8 mouse cellular contexts compared by ENCODE assay signal in the genomic region with DNA sequence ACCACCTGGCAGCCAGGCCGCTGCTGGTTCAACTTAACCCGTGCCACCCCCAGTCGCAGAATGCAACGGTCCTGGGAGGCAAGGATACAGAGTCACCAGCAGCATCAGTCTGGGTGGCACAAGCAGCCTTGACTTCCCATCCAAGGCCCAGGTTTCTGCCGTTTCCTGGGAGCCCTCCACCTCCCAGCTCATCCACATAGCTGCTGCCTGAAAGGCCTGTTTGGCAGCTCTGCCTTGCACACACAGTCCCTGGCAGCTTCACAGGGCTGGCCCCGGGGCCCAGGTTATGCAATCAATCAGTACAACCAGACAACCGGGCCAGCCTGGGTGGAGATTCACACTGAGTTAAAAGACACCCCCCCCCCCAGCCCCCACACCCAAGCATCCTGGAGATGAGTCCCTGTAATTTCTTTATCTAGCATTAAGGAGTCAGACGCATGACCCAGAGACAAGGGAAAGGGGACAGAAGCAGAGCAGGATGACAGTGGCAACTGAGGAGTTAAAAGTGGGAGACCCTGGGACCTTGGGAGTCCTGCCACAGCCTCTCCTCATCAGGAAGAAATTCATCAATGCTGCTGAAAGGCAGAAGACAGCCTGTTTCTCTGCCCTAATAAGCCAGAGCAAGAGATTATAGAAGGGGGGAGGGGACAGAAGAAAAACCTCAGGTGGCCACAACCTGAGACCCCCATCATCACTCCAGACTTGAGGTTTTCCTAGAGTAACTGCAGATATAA. TPM values are rescaled to one million over a fixed set of nuclear protein-coding genes. Genes with fewer than 3 reads are reported as not detected.
DNase-seq lines count a peak whose midpoint lies in the region; ATAC-seq lines count a peak whose summit lies in the region.

No protein-coding gene starts in this region.

- peaks cover 45% of the 10 kb centered on the region for H3K4me1 ChIP-seq in hindbrain, embryonic 12.5 days
- peaks cover 47% of the 10 kb centered on the region for H3K4me1 ChIP-seq in stomach, embryonic 16.5 days (ENCODE audit: control insufficient read depth, insufficient read depth, low read length)

- no peak overlapping the region for H3K4me3 ChIP-seq in hindbrain, embryonic 12.5 days
- H3K4me3 ChIP-seq in stomach, embryonic 16.5 days (replicated peaks; ENCODE audit: low read length) = peak overlapping the region; percentile 17

- peaks cover 40% of the 10 kb centered on the region for H3K36me3 ChIP-seq in hindbrain, embryonic 12.5 days
- peaks cover 33% of the 10 kb centered on the region for H3K36me3 ChIP-seq in stomach, embryonic 16.5 days (ENCODE audit: control insufficient read depth, insufficient read depth, low read length)

- peak overlapping the region; percentile 27 for H3K4me2 ChIP-seq in hindbrain, embryonic 12.5 days (replicated peaks)
- H3K4me2 ChIP-seq in stomach, embryonic 16.5 days (ENCODE audit: low read depth, low read length) = peak overlapping the region; percentile 41

- H3K27me3 ChIP-seq in hindbrain, embryonic 12.5 days = no peaks in the 10 kb centered on the region
- H3K27me3 ChIP-seq in stomach, embryonic 16.5 days (ENCODE audit: control insufficient read depth, insufficient read depth, low read length) = no peaks in the 10 kb centered on the region

- peak overlapping the region; percentile 35; the same call in 1 of the 2 replicates for H3K9ac ChIP-seq in hindbrain, embryonic 12.5 days
- H3K9ac ChIP-seq in stomach, embryonic 16.5 days (ENCODE audit: low read length) = peak overlapping the region; percentile 64

- DNase-seq in NIH3T3 (ENCODE audit: low read depth) = peak; percentile 79
- peak; percentile 93 for DNase-seq in cerebellum, adult 18-20 months
- peak; percentile 94 for DNase-seq in gastrocnemius, adult 18-20 months (ENCODE audit: low spot score)
- peak; percentile 63 to 89 for DNase-seq in layer of hippocampus, postnatal 14 days (ENCODE audit: low spot score in 2 of 2)
- DNase-seq in lung, postnatal 36 days = peak; percentile 91
- DNase-seq in spleen, postnatal 10 days (ENCODE audit: low spot score in 2 of 2) = no peak

- H3K9me3 ChIP-seq in hindbrain, embryonic 12.5 days (replicated peaks) = no peaks in the 10 kb centered on the region
- H3K9me3 ChIP-seq in stomach, embryonic 16.5 days (replicated peaks; ENCODE audit: control insufficient read depth, low read length) = no peaks in the 10 kb centered on the region

- peak overlapping the region; percentile 86 for H3K27ac ChIP-seq in hindbrain, embryonic 12.5 days
- peak overlapping the region; percentile 96 for H3K27ac ChIP-seq in stomach, embryonic 16.5 days (ENCODE audit: low read length)

- ATAC-seq in hindbrain, embryonic 12.5 days (ENCODE audit: low FRiP score) = no peak
- no peak; the same call in 1 of the 2 replicates for ATAC-seq in stomach, embryonic 16.5 days (ENCODE audit: insufficient read depth, low FRiP score)

- WGBS in hindbrain, embryonic 12.5 days = 39% methylated on average over 8 of the region's 8 CpGs
- WGBS in stomach, embryonic 16.5 days = 20% methylated on average over 8 of the region's 8 CpGs

RNA-seq across cellular contexts. Expression of a gene that starts 4.3 kb away (rescaled TPM):
- 10 to 100 TPM in 1 of 2 experiments, 1 to 10 TPM in 1; 7.8 to 12.0 TPM for total RNA-seq in gastrocnemius, adult 18-20 months (2021)
- 35.1 and 35.9 TPM in 2 replicates for polyA plus RNA-seq in hindbrain, embryonic 12.5 days (2016; fragmentation: Nextera tagmentation; extraction: Ambion mirVana)
- total RNA-seq in layer of hippocampus, postnatal 14 days (2021) = 10 to 100 TPM; 23.8 to 24.0 TPM
- polyA plus RNA-seq in stomach, embryonic 16.5 days (2015; fragmentation: Nextera tagmentation; extraction: Ambion mirVana) = 53.8 and 58.1 TPM in 2 replicates

RNA-seq across cellular contexts. Expression of a gene that starts 8.0 kb away (rescaled TPM):
- total RNA-seq in gastrocnemius, adult 18-20 months (2021) = under 1 TPM; 0.07 to 0.11 TPM
- 0.15 and 0.29 TPM in 2 replicates for polyA plus RNA-seq in hindbrain, embryonic 12.5 days (2016; fragmentation: Nextera tagmentation; extraction: Ambion mirVana)
- total RNA-seq in layer of hippocampus, postnatal 14 days (2021) = under 1 TPM; 0.21 to 0.29 TPM
- polyA plus RNA-seq in stomach, embryonic 16.5 days (2015; fragmentation: Nextera tagmentation; extraction: Ambion mirVana) = 0.21 TPM in 2 replicates

RNA-seq across cellular contexts. Expression of a gene that starts 12.5 kb away (rescaled TPM):
- total RNA-seq in gastrocnemius, adult 18-20 months (2021) = 100 to 1,000 TPM; 124 to 135 TPM
- polyA plus RNA-seq in hindbrain, embryonic 12.5 days (2016; fragmentation: Nextera tagmentation; extraction: Ambion mirVana) = 314 and 337 TPM in 2 replicates
- total RNA-seq in layer of hippocampus, postnatal 14 days (2021) = 100 to 1,000 TPM; 137 to 141 TPM
- polyA plus RNA-seq in stomach, embryonic 16.5 days (2015; fragmentation: Nextera tagmentation; extraction: Ambion mirVana) = 257 and 260 TPM in 2 replicates

RNA-seq across cellular contexts. Expression of a gene that starts 12.6 kb away (rescaled TPM):
- total RNA-seq in gastrocnemius, adult 18-20 months (2021) = 10 to 100 TPM; 20.7 to 20.9 TPM
- 52.5 and 53.4 TPM in 2 replicates for polyA plus RNA-seq in hindbrain, embryonic 12.5 days (2016; fragmentation: Nextera tagmentation; extraction: Ambion mirVana)
- 10 to 100 TPM; 31.0 to 36.6 TPM for total RNA-seq in layer of hippocampus, postnatal 14 days (2021)
- 46.4 and 50.9 TPM in 2 replicates for polyA plus RNA-seq in stomach, embryonic 16.5 days (2015; fragmentation: Nextera tagmentation; extraction: Ambion mirVana)

RNA-seq across cellular contexts. Expression of a gene that starts 33.2 kb away (rescaled TPM):
- not detected for total RNA-seq in gastrocnemius, adult 18-20 months (2021)
- polyA plus RNA-seq in hindbrain, embryonic 12.5 days (2016; fragmentation: Nextera tagmentation; extraction: Ambion mirVana) = not detected in 2 replicates
- not detected for total RNA-seq in layer of hippocampus, postnatal 14 days (2021)
- not detected in 2 replicates for polyA plus RNA-seq in stomach, embryonic 16.5 days (2015; fragmentation: Nextera tagmentation; extraction: Ambion mirVana)

Comparison
In these comparisons a context has a peak if more than half of its experiments do, and no peak if none do; other contexts are left out.
1. DNase-seq: peak in NIH3T3 (single experiment), cerebellum, adult 18-20 months (2 of 2), gastrocnemius, adult 18-20 months (single experiment), layer of hippocampus, postnatal 14 days (2 of 2) and lung, postnatal 36 days (single experiment); none in spleen, postnatal 10 days (0 of 2).